Mouse (Mus musculus) small intestine, adult 2 months (tissue): ENCODE measurements around the gene Dcdc2b.

Source experiments
- CTCF ChIP-seq: fragments of 200-500 bp; IDR thresholded peaks from 2 replicates; pipeline ENCODE4 v1.5.1; 2012; ENCODE audit warnings: low read depth, mild to moderate bottlenecking, control low read depth, inconsistent platforms, low read length, moderate library complexity, mixed read lengths; ENCODE audit not compliant: insufficient replicate concordance, insufficient read length; ENCODE audit errors: extremely low read depth
- POLR2A ChIP-seq: fragments of 200-500 bp; IDR thresholded peaks from 2 replicates; pipeline ENCODE4 v1.6.1; 2012; ENCODE audit warnings: low read depth, mild to moderate bottlenecking, control low read depth, inconsistent platforms, low read length, moderate library complexity

DNA sequence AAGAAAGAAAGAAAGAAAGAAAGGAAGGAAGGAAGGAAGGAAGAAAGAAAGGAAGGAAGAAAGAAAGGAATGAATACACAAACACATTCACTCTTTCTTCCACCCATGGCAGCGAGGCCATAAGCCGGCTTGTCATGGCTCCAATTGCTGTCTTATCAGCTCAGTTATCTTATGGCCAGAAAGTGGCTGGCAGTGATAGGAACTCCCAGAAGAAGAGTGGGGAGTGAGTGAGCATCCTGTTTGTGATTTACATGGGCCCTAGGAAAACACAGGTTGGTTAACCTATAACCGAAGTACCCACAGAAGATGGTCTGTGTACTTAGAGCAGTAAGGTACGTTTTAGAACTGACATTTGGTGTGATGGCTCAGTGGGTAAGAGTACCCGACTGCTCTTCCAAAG lies 52.9 kb downstream of the Dcdc2b start:
- no peak for TF ChIP-seq CTCF
- no peak for TF ChIP-seq POLR2A
